Mouse (Mus musculus) kidney, embryonic 15.5 days (tissue): ENCODE results near the gene Chil4. TPM values are rescaled to one million over a fixed set of nuclear protein-coding genes. Genes with fewer than 3 reads are reported as not detected.
"Not testable (repeated sequence)": the region's sequence is repeated elsewhere in the genome, so short reads cannot be mapped to it uniquely, and the experiment has no call there.

Experiments used
- ATAC-seq: fragments of 200-750 bp; cut with Nextera tagmentation; replicated peaks from 2 replicates; pipeline ENCODE4 v1.8.0; 2017; ENCODE audit warnings: moderate TSS enrichment; ENCODE audit not compliant: low FRiP score
- H3K27ac ChIP-seq: fragments of 300-500 bp; sonication (generic); 2 replicates; pipeline ENCODE4 v1.5.1; 2015; ENCODE audit warnings: mild to moderate bottlenecking, inconsistent platforms
- H3K27me3 ChIP-seq: fragments of 300-500 bp; sonication (generic); 2 replicates; pipeline ENCODE4 v1.6.1; 2015; ENCODE audit warnings: inconsistent platforms
- H3K36me3 ChIP-seq: fragments of 300-500 bp; sonication (generic); 2 replicates; pipeline ENCODE4 v1.6.1; 2015; ENCODE audit warnings: inconsistent platforms
- H3K4me1 ChIP-seq: fragments of 300-500 bp; sonication (generic); 2 replicates; pipeline ENCODE4 v1.6.1; 2015; ENCODE audit warnings: inconsistent platforms
- H3K4me2 ChIP-seq: fragments of 300-500 bp; sonication (generic); 2 replicates; pipeline ENCODE4 v1.6.1; 2015; ENCODE audit warnings: moderate library complexity, mild to moderate bottlenecking, inconsistent platforms
- H3K4me3 ChIP-seq: fragments of 300-500 bp; sonication (generic); replicated peaks from 2 replicates; pipeline ENCODE4 v1.5.1; 2015; ENCODE audit warnings: mild to moderate bottlenecking, inconsistent platforms
- H3K9ac ChIP-seq: fragments of 300-500 bp; sonication (generic); 2 replicates; pipeline ENCODE4 v1.6.1; 2015; ENCODE audit warnings: mild to moderate bottlenecking, inconsistent platforms
- H3K9me3 ChIP-seq: fragments of 300-500 bp; sonication (generic); replicated peaks from 2 replicates; pipeline ENCODE4 v1.6.1; 2016; ENCODE audit warnings: inconsistent platforms
- WGBS: fragments of 180-500 bp; shearing (Covaris S2); methylation state at CpG from one replicate; pipeline ENCODE4 v1.1.7; 2015; ENCODE audit warnings: mixed read lengths; 5-methylcytosine and 5-hydroxymethylcytosine counted together
- polyA plus RNA-seq: library from polyadenylated mRNA; unstranded; fragments of >200 nt; fragmentation: Nextera tagmentation; extraction: Ambion mirVana; gene quantifications from 2 replicates; pipeline ENCODE4 v1.2.1, GENCODE M21; 2015

Chil4 gene
- 0.29 and 0.37 TPM in 2 replicates for polyA plus RNA-seq

- Histone ChIP-seq H3K4me3 (no peak within 1 kb of the TSS), H3K27ac (no peak within 1 kb of the TSS), H3K9me3 (no peaks in the 10 kb centered on the region), H3K27me3 (no peaks in the 10 kb centered on the region), H3K4me1 (no peaks in the 10 kb centered on the region), H3K4me2 (no peak within 1 kb of the TSS), H3K9ac (no peak within 1 kb of the TSS), H3K36me3 (no peaks in the 10 kb centered on the region)
- WGBS: 90% methylated on average over 2 of the region's 2 CpGs
- ATAC-seq: no peak
Measured at GRCm38 (mm10) chr3:106219407-106219806, at the start of gene Chil4. Gene Chil4 (minus strand): TSS chr3:106219507.

- ATAC-seq: no peak
- H3K9me3 ChIP-seq: peaks cover 6% of the 10 kb centered on the region; the same call in 1 of the 2 replicates
- no peak overlapping the region for H3K4me2 ChIP-seq
- H3K27ac ChIP-seq: no peak overlapping the region
- H3K9ac ChIP-seq: no peak overlapping the region
- H3K4me3 ChIP-seq: no peak overlapping the region
- 78% methylated on average over 2 of the region's 2 CpGs for WGBS
- H3K36me3 ChIP-seq: no peaks in the 10 kb centered on the region
- no peaks in the 10 kb centered on the region for H3K27me3 ChIP-seq
- H3K4me1 ChIP-seq: no peaks in the 10 kb centered on the region
Measured at GRCm38 (mm10) chr3:106265854-106266253, 46.5 kb upstream of the Chil4 start.

- no peak for ATAC-seq
- no peak overlapping the region for H3K4me3 ChIP-seq
- peaks cover 6% of the 10 kb centered on the region; the same call in 1 of the 2 replicates for H3K9me3 ChIP-seq
- no peak overlapping the region for H3K27ac ChIP-seq
- no peaks in the 10 kb centered on the region for H3K36me3 ChIP-seq
- no peaks in the 10 kb centered on the region for H3K4me1 ChIP-seq
- no peaks in the 10 kb centered on the region for H3K27me3 ChIP-seq
- no peak overlapping the region for H3K9ac ChIP-seq
- H3K4me2 ChIP-seq: no peak overlapping the region
Measured at GRCm38 (mm10) chr3:106264854-106265253, 45.5 kb upstream of the Chil4 start.

- H3K4me3 ChIP-seq, H3K9ac ChIP-seq, H3K36me3 ChIP-seq, ATAC-seq, H3K27ac ChIP-seq, H3K4me1 ChIP-seq, H3K27me3 ChIP-seq, H3K4me2 ChIP-seq: not testable (repeated sequence)
- H3K9me3 ChIP-seq: peaks cover 40% of the 10 kb centered on the region
- 85% methylated on average over 11 of the region's 11 CpGs for WGBS
Measured at GRCm38 (mm10) chr3:106257076-106257475, 37.8 kb upstream of the Chil4 start.

- H3K4me2 ChIP-seq: no peak overlapping the region
- no peaks in the 10 kb centered on the region for H3K4me1 ChIP-seq
- 78% methylated on average over 6 of the region's 6 CpGs for WGBS
- no peaks in the 10 kb centered on the region for H3K27me3 ChIP-seq
- H3K4me3 ChIP-seq: no peak overlapping the region
- no peak overlapping the region for H3K9ac ChIP-seq
- H3K9me3 ChIP-seq: peaks cover 35% of the 10 kb centered on the region
- no peak for ATAC-seq
- H3K27ac ChIP-seq: no peak overlapping the region
- no peaks in the 10 kb centered on the region for H3K36me3 ChIP-seq
Measured at GRCm38 (mm10) chr3:106252719-106253118, 33.4 kb upstream of the Chil4 start.

- H3K4me3 ChIP-seq, H3K27me3 ChIP-seq, H3K4me2 ChIP-seq, H3K4me1 ChIP-seq, H3K36me3 ChIP-seq, H3K9ac ChIP-seq, ATAC-seq, H3K27ac ChIP-seq: not testable (repeated sequence)
- peaks cover 27% of the 10 kb centered on the region for H3K9me3 ChIP-seq
- WGBS: 74% methylated on average over 5 of the region's 5 CpGs
Measured at GRCm38 (mm10) chr3:106250763-106251399, 31.6 kb upstream of the Chil4 start.

GRCm38 (mm10) chr3:106247369-106247768 is 28.1 kb upstream of the Chil4 start:
- 84% methylated on average over 9 of the region's 9 CpGs for WGBS
- H3K36me3 ChIP-seq: not testable (repeated sequence)

GRCm38 (mm10) chr3:106240210-106240609 is 20.9 kb upstream of the Chil4 start:
- not testable (repeated sequence) for H3K27ac ChIP-seq, H3K9ac ChIP-seq, H3K4me1 ChIP-seq, H3K4me2 ChIP-seq, H3K4me3 ChIP-seq, H3K36me3 ChIP-seq, ATAC-seq, H3K27me3 ChIP-seq
- H3K9me3 ChIP-seq: peaks cover 18% of the 10 kb centered on the region
- WGBS: 87% methylated on average over 1 of the region's 1 CpGs

More at GRCm38 (mm10) chr3:106247369-106247768, 28.1 kb upstream of the Chil4 start:
- H3K27me3 ChIP-seq, ATAC-seq, H3K27ac ChIP-seq, H3K4me3 ChIP-seq, H3K9ac ChIP-seq, H3K4me2 ChIP-seq, H3K4me1 ChIP-seq: not testable (repeated sequence)
- peaks cover 20% of the 10 kb centered on the region for H3K9me3 ChIP-seq

- Histone ChIP-seq H3K9me3 (peaks cover 18% of the 10 kb centered on the region), H3K9ac (no peak overlapping the region), H3K36me3 (no peaks in the 10 kb centered on the region), H3K27me3 (no peaks in the 10 kb centered on the region), H3K4me2 (no peak overlapping the region), H3K4me3 (no peak overlapping the region), H3K4me1 (no peaks in the 10 kb centered on the region), H3K27ac (no peak overlapping the region)
- no peak for ATAC-seq
- 91% methylated on average over 5 of the region's 5 CpGs for WGBS
Measured at GRCm38 (mm10) chr3:106239196-106239791, 20.0 kb upstream of the Chil4 start.

GRCm38 (mm10) chr3:106223391-106223790 is 4.1 kb upstream of the Chil4 start:
- H3K4me3 ChIP-seq, H3K36me3 ChIP-seq, H3K9ac ChIP-seq, H3K4me2 ChIP-seq, H3K9me3 ChIP-seq, H3K27ac ChIP-seq, H3K4me1 ChIP-seq, ATAC-seq, H3K27me3 ChIP-seq: not testable (repeated sequence)
- WGBS: 68% methylated on average over 3 of the region's 3 CpGs

- H3K9ac ChIP-seq: no peak overlapping the region
- no peaks in the 10 kb centered on the region for H3K27me3 ChIP-seq
- no peaks in the 10 kb centered on the region for H3K36me3 ChIP-seq
- H3K4me2 ChIP-seq: no peak overlapping the region
- H3K9me3 ChIP-seq: 0 out of 2 replicates have a peak, but pooled peaks cover 2% of the 10 kb centered on the region
- no peak overlapping the region for H3K4me3 ChIP-seq
- no peak overlapping the region for H3K27ac ChIP-seq
- WGBS: 82% methylated on average over 1 of the region's 1 CpGs
- H3K4me1 ChIP-seq: no peaks in the 10 kb centered on the region
- ATAC-seq: no peak
Measured at GRCm38 (mm10) chr3:106221625-106222265, 2.4 kb upstream of the Chil4 start.

- not testable (repeated sequence) for H3K4me2 ChIP-seq, H3K4me1 ChIP-seq, H3K27me3 ChIP-seq, H3K9ac ChIP-seq, H3K9me3 ChIP-seq, H3K27ac ChIP-seq, H3K36me3 ChIP-seq, H3K4me3 ChIP-seq, ATAC-seq
- 83% methylated on average over 4 of the region's 4 CpGs for WGBS
Measured at GRCm38 (mm10) chr3:106218284-106218954, 888 bp downstream of the Chil4 start.
